Mouse (Mus musculus) CH12.LX (cell line): Measurements from ENCODE around the gene Plekha5.

Source experiments
- CTCF ChIP-seq, 2 experiments: IDR thresholded peaks in 1 of 2; conservative IDR thresholded peaks in 1 of 2; 2 replicates each; pipeline ENCODE4 v1.5.1; 2011 to 2012; ENCODE audit warnings: low read depth in 2 of 2, low read length in 2 of 2, improper control_type of control experiment in 1 of 2, inconsistent platforms in 1 of 2, mild to moderate bottlenecking in 1 of 2, moderate library complexity in 1 of 2
- EP300 ChIP-seq: IDR thresholded peaks from 2 replicates; pipeline ENCODE4 v1.6.1; 2011; ENCODE audit warnings: low read length, improper control_type of control experiment
- MEF2A ChIP-seq: IDR thresholded peaks from 2 replicates; pipeline ENCODE4 v1.6.1; 2014; ENCODE audit warnings: low read depth, mild to moderate bottlenecking, inconsistent platforms, low read length, improper control_type of control experiment, borderline replicate concordance
- POLR2A ChIP-seq: IDR thresholded peaks from 2 replicates; pipeline ENCODE4 v1.6.1; 2011; ENCODE audit warnings: low read depth, mild to moderate bottlenecking, improper control_type of control experiment, low read length
- TCF12 ChIP-seq: IDR thresholded peaks from 2 replicates; pipeline ENCODE4 v1.6.1; 2014; ENCODE audit warnings: low read depth, mild to moderate bottlenecking, inconsistent platforms, low read length, improper control_type of control experiment
- USF1 ChIP-seq: IDR thresholded peaks from 2 replicates; pipeline ENCODE4 v1.6.1; 2014; ENCODE audit warnings: low read depth, mild to moderate bottlenecking, inconsistent platforms, low read length, improper control_type of control experiment
- ZNF384 ChIP-seq: IDR thresholded peaks from 2 replicates; pipeline ENCODE4 v1.6.1; 2012; ENCODE audit warnings: low read depth, low read length, improper control_type of control experiment, inconsistent platforms

GRCm38 (mm10) chr6:140508475-140509150 is 84.8 kb downstream of the Plekha5 start:
- TF ChIP-seq CTCF (conservative IDR thresholded peaks at IDR 0.05 in 1 of 2, IDR thresholded peaks at IDR 0.05 in 1 of 2; ENCODE audit: low read depth in 2 of 2, low read length in 2 of 2) (no peak), TCF12 (no peak), ZNF384 (no peak), POLR2A (no peak), USF1 (no peak), MEF2A (no peak), EP300 (no peak)
